Mouse (Mus musculus): ENCODE measurements around the gene Vps13d.

Gene Vps13d

GRCm38 (mm10) chr4:145215396-145215795 lies 20.6 kb upstream of the Vps13d start:
- in situ Hi-C loops (cut with MboI; ENCODE audit: low pct_unique_long_range_greater_than_20kb in 1 of 2, low sequenced_read_pairs in 2 of 2, unreplicated experiment in 1 of 2): loop anchor here (5.0 to 25.0 kb wide), 2 partner anchors 57 to 272 kb away; no protein-coding TSS in a partner anchor

GRCm38 (mm10) chr4:145214786-145215174 lies 20.0 kb upstream of the Vps13d start:
- in situ Hi-C loops (cut with MboI; ENCODE audit: low pct_unique_long_range_greater_than_20kb in 1 of 2, low sequenced_read_pairs in 2 of 2, unreplicated experiment in 1 of 2): loop anchor here (5.0 to 25.0 kb wide), 3 partner anchors 58 to 273 kb away; no protein-coding TSS in a partner anchor

GRCm38 (mm10) chr4:145213999-145214785 lies 19.4 kb upstream of the Vps13d start:
- in situ Hi-C loops (cut with MboI; ENCODE audit: low pct_unique_long_range_greater_than_20kb in 1 of 2, low sequenced_read_pairs in 2 of 2, unreplicated experiment in 1 of 2): loop anchor here (5.0 to 25.0 kb wide), 2 partner anchors 68 to 273 kb away; no protein-coding TSS in a partner anchor

- in situ Hi-C loops (cut with MboI; ENCODE audit: low pct_unique_long_range_greater_than_20kb in 1 of 2, low sequenced_read_pairs in 2 of 2, unreplicated experiment in 1 of 2): loop anchor here (5.0 to 25.0 kb wide), 2 partner anchors 71 to 276 kb away; no protein-coding TSS in a partner anchor
Observed at GRCm38 (mm10) chr4:145211076-145211475, 16.3 kb upstream of the Vps13d start.

- in situ Hi-C loops (cut with MboI; ENCODE audit: low pct_unique_long_range_greater_than_20kb in 1 of 2, low sequenced_read_pairs in 2 of 2, unreplicated experiment in 1 of 2): loop anchor here (5.0 to 25.0 kb wide), 2 partner anchors 72 to 277 kb away; no protein-coding TSS in a partner anchor
Observed at GRCm38 (mm10) chr4:145210564-145210963, 15.8 kb upstream of the Vps13d start.

GRCm38 (mm10) chr4:145209690-145210088 lies 14.9 kb upstream of the Vps13d start:
- in situ Hi-C loops (cut with MboI; ENCODE audit: low pct_unique_long_range_greater_than_20kb in 1 of 2, low sequenced_read_pairs in 2 of 2, unreplicated experiment in 1 of 2): loop anchor here (5.0 to 25.0 kb wide), 2 partner anchors 73 to 278 kb away; no protein-coding TSS in a partner anchor

GRCm38 (mm10) chr4:145209076-145209689 lies 14.4 kb upstream of the Vps13d start:
- in situ Hi-C loops (cut with MboI; ENCODE audit: low pct_unique_long_range_greater_than_20kb in 1 of 2, low sequenced_read_pairs in 2 of 2, unreplicated experiment in 1 of 2): loop anchor here (25.0 kb wide), 1 partner anchor 278 kb away; no protein-coding TSS in a partner anchor

GRCm38 (mm10) chr4:145207718-145208371 lies 13.0 kb upstream of the Vps13d start:
- in situ Hi-C loops (cut with MboI; ENCODE audit: low pct_unique_long_range_greater_than_20kb in 1 of 2, low sequenced_read_pairs in 2 of 2, unreplicated experiment in 1 of 2): loop anchor here (25.0 kb wide), 1 partner anchor 279 kb away; no protein-coding TSS in a partner anchor

GRCm38 (mm10) chr4:145204779-145205178 lies 10.0 kb upstream of the Vps13d start:
- in situ Hi-C loops (cut with MboI; ENCODE audit: low pct_unique_long_range_greater_than_20kb in 1 of 2, low sequenced_read_pairs in 2 of 2, unreplicated experiment in 1 of 2): loop anchor here (25.0 kb wide), 1 partner anchor 283 kb away; no protein-coding TSS in a partner anchor

GRCm38 (mm10) chr4:145203305-145203704 lies 8.5 kb upstream of the Vps13d start:
- in situ Hi-C loops (cut with MboI; ENCODE audit: low pct_unique_long_range_greater_than_20kb in 1 of 2, low sequenced_read_pairs in 2 of 2, unreplicated experiment in 1 of 2): loop anchor here (25.0 kb wide), 1 partner anchor 284 kb away; no protein-coding TSS in a partner anchor

- in situ Hi-C loops (cut with MboI; ENCODE audit: low pct_unique_long_range_greater_than_20kb in 1 of 2, low sequenced_read_pairs in 2 of 2, unreplicated experiment in 1 of 2): loop anchor here (25.0 kb wide), 1 partner anchor 286 kb away; no protein-coding TSS in a partner anchor
Observed at GRCm38 (mm10) chr4:145201424-145201823, 6.6 kb upstream of the Vps13d start.

- in situ Hi-C loops (cut with MboI; ENCODE audit: low pct_unique_long_range_greater_than_20kb in 1 of 2, low sequenced_read_pairs in 2 of 2, unreplicated experiment in 1 of 2): loop anchor here (25.0 kb wide), 1 partner anchor 287 kb away; no protein-coding TSS in a partner anchor
Observed at GRCm38 (mm10) chr4:145199982-145200699, 5.3 kb upstream of the Vps13d start.

- in situ Hi-C loops (cut with MboI; ENCODE audit: low pct_unique_long_range_greater_than_20kb in 1 of 2, low sequenced_read_pairs in 2 of 2, unreplicated experiment in 1 of 2): no loop called here
Observed at GRCm38 (mm10) chr4:145196586-145196985, 1.8 kb upstream of the Vps13d start.

- in situ Hi-C loops (cut with MboI; ENCODE audit: low pct_unique_long_range_greater_than_20kb in 1 of 2, low sequenced_read_pairs in 2 of 2, unreplicated experiment in 1 of 2): no loop called here
Observed at GRCm38 (mm10) chr4:145195172-145195571, 367 bp upstream of the Vps13d start.

GRCm38 (mm10) chr4:145193991-145194511 lies 754 bp downstream of the Vps13d start:
- in situ Hi-C loops (cut with MboI; ENCODE audit: low pct_unique_long_range_greater_than_20kb in 1 of 2, low sequenced_read_pairs in 2 of 2, unreplicated experiment in 1 of 2): no loop called here

GRCm38 (mm10) chr4:145193406-145193805 lies 1.4 kb downstream of the Vps13d start:
- in situ Hi-C loops (cut with MboI; ENCODE audit: low pct_unique_long_range_greater_than_20kb in 1 of 2, low sequenced_read_pairs in 2 of 2, unreplicated experiment in 1 of 2): no loop called here

GRCm38 (mm10) chr4:145192686-145193085 lies 2.1 kb downstream of the Vps13d start:
- in situ Hi-C loops (cut with MboI; ENCODE audit: low pct_unique_long_range_greater_than_20kb in 1 of 2, low sequenced_read_pairs in 2 of 2, unreplicated experiment in 1 of 2): no loop called here

- in situ Hi-C loops (cut with MboI; ENCODE audit: low pct_unique_long_range_greater_than_20kb in 1 of 2, low sequenced_read_pairs in 2 of 2, unreplicated experiment in 1 of 2): no loop called here
Observed at GRCm38 (mm10) chr4:145188561-145188960, 6.2 kb downstream of the Vps13d start.

Data from mouse embryonic stem cell (cell line).